Mouse (Mus musculus): ENCODE data around the gene Prr22.

Gene Prr22

DNA sequence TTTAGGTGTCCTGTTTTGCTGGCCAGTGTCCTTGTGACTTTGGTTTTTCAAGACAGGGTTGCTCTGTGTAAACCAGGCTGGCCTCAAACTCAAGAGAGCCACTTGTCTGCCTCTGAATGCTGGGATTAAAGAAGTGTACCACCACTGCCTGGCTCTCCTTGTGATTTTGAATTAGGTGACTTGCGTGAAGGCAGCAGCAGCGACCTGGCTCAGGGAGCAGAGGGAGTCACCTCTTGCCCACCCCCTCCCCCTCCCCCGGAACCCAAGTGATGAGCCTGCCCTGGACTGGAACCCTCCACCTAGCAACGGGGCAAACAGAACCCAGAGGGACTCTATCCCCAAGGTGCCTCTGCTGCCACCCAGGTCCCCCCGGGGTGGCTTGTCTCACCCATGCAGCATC is at the start of gene Prr22:
Gene Prr22, plus strand, starts transcription at position 301 of the 400 bp plus-strand sequence.
- DNase-seq (ENCODE audit: low spot score), result no peak

DNA sequence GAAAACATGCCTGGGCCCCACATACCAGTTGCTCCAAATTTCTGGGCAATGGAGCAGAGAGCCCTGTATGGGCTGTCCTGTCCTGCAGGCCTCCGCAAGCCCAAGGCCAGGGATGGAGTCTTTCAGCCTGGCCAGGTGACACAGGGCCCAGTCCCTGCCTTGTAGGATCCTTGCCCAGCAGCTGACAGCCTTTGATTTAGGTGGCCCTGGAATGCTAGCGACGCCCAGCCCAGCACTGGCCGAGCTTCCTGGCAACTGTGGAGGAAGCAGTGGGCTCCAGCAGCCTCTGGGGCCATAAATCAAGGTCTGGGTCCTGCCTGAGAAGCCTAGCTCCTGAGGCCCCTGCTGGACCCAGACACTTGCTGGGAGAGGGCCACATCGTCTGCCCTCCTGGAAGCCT is 47.6 kb upstream of the Prr22 start:
- DNase-seq (ENCODE audit: low spot score), result no peak

DNA sequence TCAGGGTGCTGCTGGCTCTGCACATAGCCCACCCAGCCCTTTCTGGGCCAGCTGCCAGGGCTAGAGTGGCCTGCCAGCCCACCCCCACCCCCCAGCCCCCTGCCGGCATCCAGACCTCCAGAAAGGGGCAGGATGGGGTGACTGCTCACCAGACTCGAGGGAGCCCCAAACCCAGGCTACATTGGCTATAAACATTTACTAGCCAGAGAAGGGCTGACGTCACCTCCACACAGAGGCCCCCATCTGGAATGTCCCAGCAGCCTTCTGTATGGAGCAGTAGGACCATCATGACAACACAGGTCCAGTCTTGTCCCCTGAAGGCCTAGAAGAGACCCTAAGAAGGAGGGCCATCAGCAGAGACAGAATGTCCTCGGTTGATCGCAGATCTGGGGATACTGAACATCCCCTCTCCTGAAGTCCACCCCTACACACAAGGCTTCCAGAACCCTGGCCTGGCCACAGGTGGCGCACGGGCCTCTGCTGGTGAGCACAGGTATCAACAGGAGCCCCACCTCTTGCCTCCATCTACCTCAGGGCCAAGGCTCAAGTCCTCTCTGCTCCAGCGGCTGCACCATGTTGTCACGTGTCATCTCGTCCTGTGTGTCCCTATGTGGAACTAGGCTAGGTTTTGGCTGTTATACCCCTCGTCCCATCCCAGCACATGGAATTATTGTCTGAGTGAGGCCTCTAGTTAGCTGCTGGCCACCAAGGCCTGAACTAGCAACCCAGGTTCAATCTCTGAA is 46.5 kb upstream of the Prr22 start:
- DNase-seq (ENCODE audit: low spot score), result no peak

DNA sequence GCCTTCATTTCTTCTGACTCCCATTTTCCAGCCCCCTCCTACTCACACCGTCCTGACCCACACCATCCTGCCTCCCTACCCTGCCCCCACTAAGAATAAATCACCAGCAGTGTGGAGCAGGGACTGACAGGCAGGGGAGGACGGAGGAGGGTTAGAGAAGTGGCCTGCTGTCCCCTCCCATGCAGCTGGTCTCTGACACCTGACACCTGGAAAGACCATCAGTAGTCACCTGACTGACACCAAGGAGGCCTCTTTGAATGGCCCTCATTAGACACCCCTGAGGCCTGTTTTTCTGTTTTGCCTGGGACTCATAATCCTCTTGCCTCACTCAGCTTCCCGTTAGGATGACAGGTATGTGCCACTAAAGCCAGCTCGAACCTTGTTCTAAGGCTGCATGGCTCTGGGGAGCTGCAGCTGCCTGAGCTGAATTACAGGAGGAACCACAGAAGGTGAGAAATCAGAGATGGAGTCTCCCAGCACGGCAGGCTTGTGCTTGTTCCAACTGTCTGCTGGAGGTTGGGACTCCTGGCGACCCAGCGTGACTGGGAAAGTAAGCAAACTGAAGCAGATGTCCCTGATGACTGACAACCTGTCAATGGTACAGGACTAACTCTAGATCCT is 42.9 kb upstream of the Prr22 start:
- DNase-seq (ENCODE audit: low spot score), result no peak

DNA sequence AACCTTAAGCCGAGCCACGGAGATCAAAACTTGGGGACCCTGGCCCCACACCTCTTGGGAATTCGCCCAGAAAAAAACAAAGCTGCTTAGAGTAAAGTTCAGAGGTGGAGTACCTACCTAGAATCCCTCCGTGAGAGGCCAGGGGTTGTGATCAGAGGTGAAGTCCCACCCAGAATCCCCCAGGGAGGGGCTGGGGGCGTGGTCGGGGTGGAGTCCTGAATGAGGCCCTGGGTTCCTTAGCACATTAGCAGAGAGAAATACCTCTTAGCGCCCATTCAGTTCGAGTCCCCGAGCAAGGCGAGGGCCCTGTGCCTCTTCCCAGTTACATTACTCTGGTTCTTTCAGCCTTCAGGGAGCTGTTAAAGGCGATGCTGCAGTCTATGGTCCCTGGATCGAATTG is 42.4 kb upstream of the Prr22 start:
- peak; percentile 54 for DNase-seq (ENCODE audit: low spot score)

DNA sequence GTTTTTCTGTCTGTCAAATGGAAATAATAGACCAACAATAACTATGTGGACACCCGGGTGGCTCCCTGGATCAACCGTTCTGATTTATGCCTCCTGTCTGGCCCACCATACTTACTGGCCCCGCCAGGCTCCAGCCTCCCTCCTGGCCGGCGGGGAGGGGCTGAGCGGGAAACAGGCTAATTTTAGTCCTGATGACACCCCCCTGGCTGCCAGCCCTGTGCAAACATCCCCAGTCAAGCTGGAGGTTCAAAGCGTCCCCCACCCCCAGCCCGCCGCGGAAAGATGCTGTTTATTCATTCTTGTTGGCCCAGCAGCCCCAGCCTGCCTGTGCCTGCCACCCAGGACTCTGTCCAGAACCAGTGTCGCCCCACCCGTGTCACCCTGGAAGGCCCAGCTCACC is 41.9 kb upstream of the Prr22 start:
- DNase-seq (ENCODE audit: low spot score), result no peak

DNA sequence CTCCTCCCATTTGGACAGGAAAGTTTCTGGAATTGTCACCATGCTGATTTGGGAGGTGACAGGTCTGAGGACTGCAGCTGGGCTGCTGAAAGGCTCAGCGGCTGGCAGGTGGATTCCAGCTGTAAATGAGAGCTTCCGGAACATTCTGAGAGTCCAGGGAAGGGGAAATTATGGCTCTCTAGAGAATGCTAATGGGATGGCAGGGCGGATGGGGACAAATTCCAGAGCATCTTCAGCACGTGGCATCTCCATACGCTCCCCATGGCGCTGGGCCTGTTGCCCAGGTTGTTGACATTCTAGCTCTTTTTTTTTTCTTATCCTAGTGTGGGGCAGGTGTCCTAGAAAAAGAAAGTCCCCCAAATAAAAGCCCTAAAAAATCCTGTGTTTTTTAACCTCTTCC is 40.9 kb upstream of the Prr22 start:
- DNase-seq (ENCODE audit: low spot score), result no peak

DNA sequence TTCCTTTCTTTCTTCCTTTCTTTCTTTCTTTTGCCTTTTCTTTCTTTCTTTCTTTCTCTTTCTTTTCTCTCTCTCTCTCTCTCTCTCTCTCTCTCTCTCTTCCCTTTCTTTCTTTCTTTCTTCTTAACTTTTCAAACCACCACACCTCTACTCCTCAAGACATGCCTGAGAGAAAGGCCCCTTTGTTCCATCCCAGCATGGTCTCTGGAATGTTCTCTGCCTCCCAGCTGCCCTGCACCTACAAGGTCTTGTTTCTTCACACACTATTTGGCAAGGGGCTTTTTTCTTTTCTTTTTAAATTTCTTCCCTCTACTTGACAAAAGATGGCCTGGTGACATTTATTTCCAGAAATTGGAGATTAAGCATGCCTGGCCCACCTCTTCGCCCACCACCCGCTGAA is 40.4 kb upstream of the Prr22 start:
- no peak for DNase-seq (ENCODE audit: low spot score)

DNA sequence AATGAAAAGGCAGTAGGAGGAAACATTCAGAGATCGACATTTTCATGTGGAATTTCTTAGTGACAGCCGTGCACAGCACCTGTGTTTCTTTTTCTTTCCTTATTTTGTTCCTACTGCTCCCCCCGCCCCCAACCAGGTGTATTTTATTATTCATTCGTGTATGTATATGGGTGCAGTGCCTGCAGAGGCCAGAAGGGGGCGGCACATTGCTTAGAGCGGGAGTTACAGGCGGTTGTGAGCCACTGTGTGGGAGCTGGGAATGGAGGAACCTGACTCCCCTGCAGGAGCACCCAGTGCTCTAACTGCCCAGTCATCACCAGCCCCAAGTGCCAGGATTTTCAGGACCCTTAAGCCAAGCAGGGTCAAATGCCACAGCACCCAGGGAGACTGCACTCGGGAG is 33.5 kb upstream of the Prr22 start:
- no peak for DNase-seq (ENCODE audit: low spot score)

DNA sequence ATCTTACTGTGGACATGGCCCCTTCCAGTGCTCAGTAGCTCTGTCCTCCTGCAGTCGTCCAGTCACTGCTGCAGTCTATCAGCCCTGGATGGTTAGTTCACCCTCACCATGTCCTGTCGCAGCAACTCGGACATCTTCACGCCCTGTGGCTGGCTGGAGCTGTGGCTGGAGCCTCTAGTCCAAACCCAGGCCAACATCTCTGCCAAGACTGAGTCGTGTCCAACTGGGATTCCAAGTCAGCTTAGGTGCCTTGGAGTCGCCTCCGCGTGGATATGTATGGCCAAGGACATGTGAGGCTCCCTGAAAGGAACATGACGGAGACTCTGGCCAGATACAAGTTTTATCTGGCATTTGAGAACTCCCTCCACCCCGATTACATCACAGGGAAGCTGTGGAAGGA is 31.8 kb upstream of the Prr22 start:
- no peak for DNase-seq (ENCODE audit: low spot score)

DNA sequence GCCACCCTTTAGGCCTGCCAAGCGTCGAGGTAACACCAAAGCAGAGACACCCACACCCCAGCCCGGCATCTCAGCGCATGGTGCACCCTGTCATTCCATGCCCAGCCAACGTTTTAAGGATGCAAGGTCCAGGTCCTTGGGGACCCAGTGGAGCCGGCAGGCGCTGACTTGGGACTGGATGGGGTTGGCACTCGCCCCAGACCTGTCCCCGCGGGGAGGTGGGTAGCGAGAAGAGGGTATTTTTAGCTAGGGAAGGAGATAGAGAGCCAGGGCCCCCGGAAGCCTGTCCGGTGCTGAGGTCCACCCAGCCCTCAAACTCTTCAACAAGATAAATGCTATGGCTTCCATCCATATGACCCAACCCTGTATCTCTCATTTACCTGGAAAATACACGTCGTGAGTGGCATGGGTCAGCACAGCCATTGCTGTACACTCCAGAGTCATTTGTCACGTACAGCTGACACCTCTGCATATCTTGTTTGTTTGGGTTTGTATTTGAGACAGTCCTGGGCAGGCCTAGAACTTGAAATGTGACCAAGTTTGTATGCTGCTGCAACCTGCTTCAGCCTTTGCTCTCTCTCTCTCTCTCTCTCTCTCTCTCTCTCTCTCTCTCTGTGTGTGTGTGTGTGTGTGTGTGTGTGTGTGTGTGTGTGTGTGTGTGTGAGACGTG is 29.8 kb upstream of the Prr22 start:
- DNase-seq (ENCODE audit: low spot score), result no peak

DNA sequence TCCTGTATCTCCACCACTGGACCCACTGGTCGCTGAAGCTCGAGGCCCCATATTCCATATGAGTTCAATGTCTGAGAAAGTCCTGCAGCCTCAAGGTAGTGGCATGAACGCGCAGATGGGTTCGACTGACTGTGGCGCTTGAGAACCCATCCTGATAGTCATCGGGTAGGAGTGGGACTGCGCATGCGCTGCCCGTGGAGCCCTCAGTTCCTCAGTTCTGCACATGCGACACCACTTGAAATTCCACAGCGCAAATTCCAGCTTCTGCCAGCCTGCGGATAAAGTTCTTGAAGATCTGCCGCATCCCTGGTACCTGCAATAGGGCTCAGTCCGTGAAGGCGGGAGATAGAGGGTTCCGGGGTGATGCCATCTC is 29.3 kb upstream of the Prr22 start:
- no peak for DNase-seq (ENCODE audit: low spot score)

DNA sequence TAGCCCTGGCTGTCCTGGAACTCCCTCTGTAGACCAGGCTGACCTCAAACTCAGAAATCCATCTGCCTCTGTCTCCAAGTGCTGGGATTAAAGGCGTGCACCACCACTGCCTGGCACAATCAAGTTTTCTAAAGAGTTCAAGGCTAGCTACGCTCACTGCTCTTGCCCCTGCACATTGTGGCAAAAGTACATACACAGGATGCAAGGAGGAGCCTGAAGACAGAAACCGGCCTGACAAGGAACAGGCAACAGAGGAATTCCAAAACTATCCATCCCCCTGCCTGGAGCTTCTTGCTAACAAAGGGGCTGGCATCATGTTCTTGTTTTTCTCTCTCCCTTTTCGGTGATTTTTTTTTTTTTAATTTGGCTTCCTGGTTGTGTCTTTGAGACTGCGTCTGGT is 25.9 kb upstream of the Prr22 start:
- DNase-seq (ENCODE audit: low spot score), result no peak

DNA sequence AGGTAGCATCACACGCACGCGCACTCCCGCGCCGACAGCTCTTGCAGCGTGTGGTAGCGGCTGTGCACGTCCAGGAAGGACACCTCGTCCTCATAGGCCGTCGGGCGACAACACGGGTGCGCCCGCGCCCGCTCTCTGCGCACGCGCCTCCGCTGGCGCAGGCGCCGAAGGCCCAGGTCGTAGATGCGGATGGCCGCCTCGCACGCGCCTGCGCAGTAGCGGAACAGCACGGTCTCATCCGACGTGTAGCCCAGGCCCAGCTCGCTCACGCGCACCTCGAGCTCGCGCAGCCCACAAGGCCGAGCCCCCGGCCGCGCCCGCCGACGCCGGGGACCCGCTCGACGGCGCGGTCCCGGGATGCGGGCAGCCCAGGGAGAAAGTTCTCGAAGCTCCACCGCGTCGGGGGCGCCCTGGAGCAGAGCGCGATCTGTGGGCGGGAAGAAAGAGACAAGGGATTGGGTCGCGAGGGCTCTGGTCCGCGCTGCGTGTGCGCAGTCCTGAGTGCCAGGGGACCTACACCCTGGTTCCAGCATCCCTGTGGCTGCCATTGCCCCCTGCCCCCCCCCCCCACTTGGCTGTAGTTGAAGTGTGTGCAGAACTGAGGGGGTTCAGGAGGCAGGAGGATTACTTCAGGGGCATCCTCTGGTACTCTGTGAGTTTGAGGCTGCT is 18.5 kb upstream of the Prr22 start:
- no peak for DNase-seq (ENCODE audit: low spot score)

DNA sequence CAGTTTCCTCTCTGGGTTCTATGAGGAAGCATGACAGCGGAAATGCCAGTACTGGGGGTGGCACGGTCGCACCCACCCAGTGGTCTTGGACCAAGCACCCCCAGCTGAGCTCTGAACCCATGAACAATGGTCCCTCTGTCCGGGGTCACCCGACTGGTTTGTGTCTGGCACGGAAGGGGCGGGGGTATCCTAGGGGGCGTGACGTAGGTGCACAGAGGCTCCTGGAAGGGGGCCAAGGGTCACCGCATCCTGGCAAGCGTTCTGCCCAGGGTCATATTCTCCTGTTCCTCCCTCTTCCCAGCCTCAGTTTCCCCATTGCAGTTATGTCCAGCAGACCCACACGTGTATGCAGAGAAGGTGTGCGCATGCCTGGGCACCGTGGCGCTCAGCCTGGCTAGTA is 16.6 kb upstream of the Prr22 start:
- DNase-seq (ENCODE audit: low spot score), result no peak

DNA sequence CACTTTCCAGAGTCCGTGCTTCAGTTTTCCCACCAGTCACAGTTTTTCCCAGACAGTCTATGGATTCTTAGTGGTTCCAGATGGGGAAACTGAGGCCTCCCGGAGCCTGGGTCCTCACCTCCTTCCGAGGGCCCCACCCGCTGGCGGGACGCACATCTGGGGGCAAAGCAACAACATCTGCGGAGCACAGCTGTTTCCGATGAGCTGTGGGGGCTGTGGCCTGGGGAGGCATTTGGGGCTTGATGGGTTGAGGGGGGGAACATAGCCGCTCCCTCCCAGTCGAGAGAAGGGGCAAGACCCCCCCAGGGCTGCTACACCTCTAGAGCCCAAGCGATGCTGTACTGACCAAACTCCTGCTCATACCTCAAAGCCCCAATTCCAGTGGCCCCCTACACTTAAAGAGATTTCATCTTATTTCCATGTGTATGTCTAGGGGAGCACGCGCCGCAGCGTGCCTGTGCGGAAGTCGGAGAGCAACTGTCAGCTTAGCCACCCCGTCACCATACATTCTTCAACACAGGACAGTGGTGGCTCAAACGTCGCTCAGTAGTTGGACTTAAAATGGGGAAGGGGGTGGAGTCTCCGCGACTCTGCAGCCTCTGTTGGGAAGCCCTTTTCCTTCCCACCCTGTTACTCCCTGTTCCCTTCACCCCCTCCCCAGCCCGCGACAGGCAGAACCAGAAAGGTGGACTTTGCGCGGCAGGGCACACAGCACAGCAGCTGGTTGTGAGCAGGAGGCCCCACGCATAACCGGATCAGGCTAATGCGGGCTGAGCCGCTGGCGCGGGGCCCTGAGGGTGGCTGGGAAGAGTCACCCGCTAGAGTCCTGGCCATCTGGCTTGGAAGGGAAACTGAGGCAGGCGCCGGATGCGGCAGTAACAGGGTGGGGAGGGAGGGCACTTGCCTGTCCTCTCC is 15.5 kb upstream of the Prr22 start:
- no peak for DNase-seq (ENCODE audit: low spot score)

DNA sequence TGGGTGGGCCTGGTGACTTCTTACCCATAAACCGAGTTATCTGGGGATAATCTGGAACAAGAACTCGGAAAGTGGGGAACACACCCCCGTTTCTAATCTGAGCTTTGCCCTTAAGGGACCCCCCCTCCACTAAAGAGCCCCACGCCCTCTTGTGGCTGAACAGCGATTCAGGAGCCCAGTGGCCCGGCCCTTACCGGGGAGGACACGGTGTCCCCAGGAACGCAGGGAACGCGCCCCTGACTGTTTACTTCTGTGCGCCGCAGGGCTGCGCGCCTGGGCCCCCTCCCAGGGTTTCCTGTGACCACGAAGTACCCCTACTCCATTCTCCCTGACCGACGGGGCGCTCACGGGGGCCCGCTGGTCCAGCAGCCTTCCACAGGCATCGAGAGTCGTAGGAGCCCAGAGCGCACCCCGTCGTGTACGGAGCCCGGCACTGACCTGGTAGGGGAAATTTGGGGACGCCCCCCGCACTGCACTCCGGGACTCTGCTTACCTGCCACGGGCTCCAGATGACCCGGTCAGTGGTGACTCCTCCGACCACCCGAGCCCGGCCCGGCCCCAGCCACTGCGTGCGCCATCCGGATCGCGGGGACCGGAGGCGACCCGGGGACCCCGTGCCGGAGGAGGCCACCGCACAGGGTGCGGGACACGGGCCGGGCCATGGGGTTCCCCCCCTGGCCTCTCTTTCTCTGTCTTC is 13.2 kb upstream of the Prr22 start:
- no peak for DNase-seq (ENCODE audit: low spot score)

DNA sequence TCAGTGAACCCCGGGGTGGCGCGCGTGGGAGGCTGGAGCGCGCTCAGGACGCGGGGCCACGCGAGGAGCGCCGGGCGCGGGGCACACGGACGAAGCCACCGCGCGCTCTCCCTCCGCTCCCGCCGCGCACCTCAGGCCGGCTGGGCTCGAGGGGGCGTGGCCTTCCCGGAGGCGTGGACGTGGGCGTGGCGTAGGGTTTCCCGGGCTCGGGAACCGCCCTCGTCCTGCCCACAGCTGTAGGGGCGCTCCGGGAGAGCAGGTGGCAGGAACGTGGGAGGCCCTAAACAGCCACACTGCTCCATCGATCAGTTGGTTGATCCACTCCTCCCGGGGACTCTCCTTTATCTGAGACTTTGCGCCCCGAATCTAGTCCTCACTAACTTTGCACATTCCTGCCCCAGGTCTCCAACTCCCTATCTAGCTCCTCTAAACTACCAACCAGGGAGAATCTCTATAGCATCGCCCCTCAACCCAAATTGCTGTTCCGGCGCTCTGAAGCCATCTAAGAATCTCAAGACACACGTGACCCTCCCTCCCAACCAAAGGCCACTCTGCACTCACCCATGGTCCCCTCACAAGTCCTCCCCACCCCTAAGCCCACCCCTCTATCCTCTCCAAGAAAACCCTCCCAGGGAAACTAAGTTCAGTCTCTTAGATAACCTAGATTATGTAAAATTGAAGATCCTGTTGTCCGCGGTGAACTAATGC is 12.5 kb upstream of the Prr22 start, which contains the start of gene Nrtn:
Gene Nrtn, minus strand, starts transcription at position 115 of the 708 bp plus-strand sequence.
- peak; percentile 61 for DNase-seq (ENCODE audit: low spot score)

DNA sequence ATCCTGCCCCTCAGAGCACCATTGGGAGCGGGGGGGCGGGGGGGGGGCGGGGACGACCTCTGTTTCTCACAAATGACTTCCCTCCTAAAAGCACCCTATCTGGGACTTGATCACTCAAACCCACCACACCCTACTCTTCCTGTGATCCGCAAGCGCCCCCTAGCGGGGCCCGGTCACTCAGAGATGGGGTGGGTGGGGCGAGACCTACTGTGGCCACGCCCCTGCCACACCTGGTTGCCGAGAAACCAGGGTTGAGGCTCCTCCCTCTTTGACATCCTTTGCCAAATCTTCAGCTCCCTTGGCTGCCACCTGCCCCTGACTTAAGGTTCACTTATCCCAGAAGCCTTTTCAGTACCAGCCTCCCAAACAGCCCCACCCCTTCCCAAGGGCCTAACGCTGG is 11.9 kb upstream of the Prr22 start:
- no peak for DNase-seq (ENCODE audit: low spot score)

DNA sequence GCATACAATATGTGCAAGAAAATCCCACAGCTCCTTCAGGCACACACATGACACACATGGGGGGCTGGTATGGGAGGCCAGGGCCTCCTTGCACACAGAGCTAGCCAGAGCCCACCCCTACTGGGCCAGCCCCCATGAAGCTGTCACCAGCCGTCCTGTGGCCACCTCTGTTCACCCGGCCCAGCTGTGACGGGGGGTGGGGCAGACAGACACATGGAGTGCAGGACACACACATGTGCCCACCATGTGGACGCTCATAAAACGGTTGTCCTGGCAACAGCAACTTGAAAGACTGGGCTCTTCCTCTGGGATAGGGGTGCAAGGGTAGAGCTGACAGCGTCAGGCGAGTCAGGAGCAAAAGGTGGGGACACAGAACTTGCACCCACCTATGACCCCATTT is 10.8 kb upstream of the Prr22 start:
- no peak for DNase-seq (ENCODE audit: low spot score)

DNA sequence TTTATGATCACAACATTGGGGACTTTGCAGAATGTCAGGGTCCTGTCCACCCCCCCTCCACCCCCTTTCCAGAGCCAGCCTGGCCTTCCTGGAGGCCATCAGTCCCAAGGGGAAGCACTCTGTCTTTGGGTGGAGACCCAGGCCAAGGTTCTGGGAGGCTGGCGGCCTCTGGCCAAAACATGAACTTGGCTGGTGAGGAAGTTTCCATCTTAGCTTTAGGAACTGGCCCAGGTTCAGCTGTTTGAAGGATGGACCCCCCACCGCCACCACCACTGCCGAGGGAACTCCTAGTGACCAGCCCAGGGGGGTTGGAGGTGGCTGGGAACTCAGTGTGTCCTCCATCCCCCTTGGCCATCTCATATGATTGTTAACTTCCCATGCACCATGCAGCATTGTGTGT is 9.0 kb upstream of the Prr22 start:
- DNase-seq (ENCODE audit: low spot score), result no peak

All from yolk sac, embryonic 10.5 days (tissue).